Mouse (Mus musculus) spleen, embryonic (tissue): ENCODE measurements around the gene Dtd1.

Experiments used
- CTCF ChIA-PET: fragments of 350-600 bp; sonication (Branson Sonifier 250); formaldehyde crosslinking; loops from one replicate; lab custom pipeline; 2022; lab: Charles Lee

The Dtd1 gene

GRCm38 (mm10) chr2:144768375-144769117 is 168.8 kb downstream of the Dtd1 start:
- CTCF ChIA-PET, result no interaction called here

- CTCF ChIA-PET, result no interaction called here
Measured at GRCm38 (mm10) chr2:144769118-144769496, 169.4 kb downstream of the Dtd1 start.

GRCm38 (mm10) chr2:144769556-144769955 is 169.9 kb downstream of the Dtd1 start:
- CTCF ChIA-PET, result no interaction called here

GRCm38 (mm10) chr2:144770452-144770941 is 170.8 kb downstream of the Dtd1 start:
- CTCF ChIA-PET, result no interaction called here

- CTCF ChIA-PET, result no interaction called here
Measured at GRCm38 (mm10) chr2:144771841-144772240, 172.1 kb downstream of the Dtd1 start.

GRCm38 (mm10) chr2:144774636-144775160 is 175.0 kb downstream of the Dtd1 start:
- CTCF ChIA-PET, result no interaction called here

- CTCF ChIA-PET, result no interaction called here
Measured at GRCm38 (mm10) chr2:144775626-144776025, 175.9 kb downstream of the Dtd1 start.

GRCm38 (mm10) chr2:144779263-144779662 is 179.6 kb downstream of the Dtd1 start:
- CTCF ChIA-PET, result no interaction called here

GRCm38 (mm10) chr2:144780731-144781130 is 181.0 kb downstream of the Dtd1 start:
- CTCF ChIA-PET, result no interaction called here

GRCm38 (mm10) chr2:144781871-144782270 is 182.2 kb downstream of the Dtd1 start:
- CTCF ChIA-PET, result no interaction called here

GRCm38 (mm10) chr2:144782481-144782880 is 182.8 kb downstream of the Dtd1 start:
- CTCF ChIA-PET, result no interaction called here

GRCm38 (mm10) chr2:144783190-144783589 is 183.5 kb downstream of the Dtd1 start:
- CTCF ChIA-PET, result no interaction called here

GRCm38 (mm10) chr2:144783831-144784230 is 184.1 kb downstream of the Dtd1 start:
- CTCF ChIA-PET, result no interaction called here

- CTCF ChIA-PET, result no interaction called here
Measured at GRCm38 (mm10) chr2:144791671-144792294, 192.1 kb downstream of the Dtd1 start.

GRCm38 (mm10) chr2:144797515-144797914 is 197.8 kb downstream of the Dtd1 start:
- CTCF ChIA-PET, result no interaction called here

- CTCF ChIA-PET, result no interaction called here
Measured at GRCm38 (mm10) chr2:144807766-144808754, 208.4 kb downstream of the Dtd1 start.
